In genomic region chr5:93000060-93000459, GRCm38 (mm10) we compare ENCODE assay signal across 9 mouse cellular contexts. TPM values are rescaled to one million over a fixed set of nuclear protein-coding genes. Genes with fewer than 3 reads are reported as not detected.
DNase-seq lines count a peak whose midpoint lies in the region; ATAC-seq and TF ChIP-seq lines count a peak whose summit lies in the region.
"Had no signal": no experiment of that assay in that cellular context is flagged by ENCODE, and none has a peak within 500 bp of the region (broad histone marks: within the 10 kb centered on the region; RNA-seq: fewer than 3 reads in every experiment).

No protein-coding gene starts in this region.

- peaks cover 37% of the 10 kb centered on the region for H3K4me1 ChIP-seq in lung, embryonic 16.5 days (replicated peaks; ENCODE audit: control insufficient read depth, insufficient read depth, low read length)
- peaks cover 42% of the 10 kb centered on the region for H3K4me1 ChIP-seq in intestine, embryonic 14.5 days (replicated peaks; ENCODE audit: control insufficient read depth, insufficient read depth, low read length)
- peaks cover 23% of the 10 kb centered on the region for H3K4me1 ChIP-seq in stomach, embryonic 15.5 days
- H3K4me1 ChIP-seq in thymus, adult 2 months (replicated peaks; ENCODE audit: control insufficient read depth, insufficient read depth, low read length), result no peaks in the 10 kb centered on the region

- no peaks in the 10 kb centered on the region for H3K9me3 ChIP-seq in lung, embryonic 16.5 days (ENCODE audit: control insufficient read depth, low read length)
- H3K9me3 ChIP-seq in intestine, embryonic 14.5 days (ENCODE audit: control insufficient read depth, low read length), result no peaks in the 10 kb centered on the region
- H3K9me3 ChIP-seq in stomach, embryonic 15.5 days, result no peaks in the 10 kb centered on the region

- peak; percentile 22 to 42 for DNase-seq in heart, adult 18-20 months
- DNase-seq in heart, adult 8-10 months (ENCODE audit: low spot score), result no peak
- no peak for DNase-seq in lung, postnatal 4 days
- no peak for DNase-seq in intestine, embryonic 14.5 days (ENCODE audit: low spot score)
- no peak for DNase-seq in MN1 (ENCODE audit: low spot score)
- no peak for DNase-seq in thymus, adult 2 months

- no peak overlapping the region for H3K9ac ChIP-seq in lung, embryonic 16.5 days (ENCODE audit: low read length)
- H3K9ac ChIP-seq in intestine, embryonic 14.5 days (ENCODE audit: low read length), result no peak overlapping the region
- H3K9ac ChIP-seq in stomach, embryonic 15.5 days, result no peak overlapping the region
- H3K9ac ChIP-seq: hindbrain, embryonic 14.5 days had no signal

- no peak for TF ChIP-seq CTCF in thymus, adult 2 months (IDR thresholded peaks at IDR 0.05; ENCODE audit: borderline replicate concordance, control insufficient read depth, extremely low read depth, insufficient read depth, low read length, poor library complexity)

- WGBS in lung, embryonic 16.5 days, result 61% methylated on average over 6 of the region's 6 CpGs
- 58% methylated on average over 6 of the region's 6 CpGs for WGBS in intestine, embryonic 14.5 days
- WGBS in stomach, embryonic 15.5 days, result 52% methylated on average over 6 of the region's 6 CpGs
- WGBS in thymus, adult 2 months, result 94% methylated on average over 6 of the region's 6 CpGs

- no peak for ATAC-seq in lung, embryonic 16.5 days (ENCODE audit: low read depth)
- no peak for ATAC-seq in intestine, embryonic 14.5 days (replicated peaks; ENCODE audit: low FRiP score, low TSS enrichment, low read depth)
- no peak for ATAC-seq in stomach, embryonic 15.5 days (ENCODE audit: insufficient read depth, low FRiP score, low read depth)

- peak overlapping the region; percentile 93 for H3K27ac ChIP-seq in lung, embryonic 16.5 days (ENCODE audit: low read length)
- peak overlapping the region; percentile 93 for H3K27ac ChIP-seq in intestine, embryonic 14.5 days (ENCODE audit: low read depth)
- peak overlapping the region; percentile 91 for H3K27ac ChIP-seq in stomach, embryonic 15.5 days
- no peak overlapping the region for H3K27ac ChIP-seq in thymus, adult 2 months (ENCODE audit: control insufficient read depth, insufficient read depth, low read length)
- H3K27ac ChIP-seq: hindbrain, embryonic 14.5 days had no signal

- H3K4me3 ChIP-seq in lung, embryonic 16.5 days (ENCODE audit: low read length), result no peak overlapping the region
- no peak overlapping the region for H3K4me3 ChIP-seq in intestine, embryonic 14.5 days (ENCODE audit: low read depth, low read length)
- no peak overlapping the region for H3K4me3 ChIP-seq in stomach, embryonic 15.5 days (replicated peaks)
- H3K4me3 ChIP-seq in thymus, adult 2 months (ENCODE audit: control insufficient read depth, insufficient read depth, low read length), result no peak overlapping the region

- no peak for TF ChIP-seq POLR2A in thymus, adult 2 months (IDR thresholded peaks at IDR 0.05; ENCODE audit: control insufficient read depth, extremely low read depth, insufficient read depth, low read length, poor library complexity)

- no peaks in the 10 kb centered on the region for H3K27me3 ChIP-seq in lung, embryonic 16.5 days (ENCODE audit: control insufficient read depth, insufficient read depth, low read depth, low read length)
- no peaks in the 10 kb centered on the region for H3K27me3 ChIP-seq in intestine, embryonic 14.5 days (replicated peaks; ENCODE audit: control insufficient read depth, insufficient read depth, low read length)
- no peaks in the 10 kb centered on the region for H3K27me3 ChIP-seq in stomach, embryonic 15.5 days (replicated peaks)
- H3K27me3 ChIP-seq in thymus, adult 2 months (ENCODE audit: control insufficient read depth, insufficient read depth, low read length), result no peaks in the 10 kb centered on the region

- no peaks in the 10 kb centered on the region for H3K36me3 ChIP-seq in lung, embryonic 16.5 days (ENCODE audit: control insufficient read depth, insufficient read depth, low read length)
- H3K36me3 ChIP-seq in intestine, embryonic 14.5 days (ENCODE audit: control insufficient read depth, insufficient read depth, low read length), result no peaks in the 10 kb centered on the region
- no peaks in the 10 kb centered on the region for H3K36me3 ChIP-seq in stomach, embryonic 15.5 days
- no peaks in the 10 kb centered on the region for H3K36me3 ChIP-seq in thymus, adult 2 months (ENCODE audit: control insufficient read depth, insufficient read depth, low read length)

- no peak overlapping the region for H3K4me2 ChIP-seq in lung, embryonic 16.5 days (ENCODE audit: low read depth, low read length)
- H3K4me2 ChIP-seq in intestine, embryonic 14.5 days (ENCODE audit: low read length), result no peak overlapping the region; the same call in 1 of the 2 replicates
- H3K4me2 ChIP-seq in stomach, embryonic 15.5 days, result no peak overlapping the region
- H3K4me2 ChIP-seq: hindbrain, embryonic 14.5 days had no signal

RNA-seq across cellular contexts. Expression of gene Sowahb, which starts 44.8 kb away (rescaled TPM):
- total RNA-seq in heart, adult 18-20 months (2021), result under 1 TPM; 0.07 to 0.08 TPM
- total RNA-seq in heart, adult 8-10 months (2022), result under 1 TPM; 0.05 to 0.22 (median 0.12) TPM
- polyA plus RNA-seq in lung, embryonic 16.5 days (2015; fragmentation: Nextera tagmentation; extraction: Ambion mirVana), result 1.2 and 1.4 TPM in 2 replicates
- polyA plus RNA-seq in intestine, embryonic 14.5 days (2014; fragmentation: Nextera tagmentation; extraction: Ambion mirVana), result 3.3 and 3.9 TPM in 2 replicates
- polyA plus RNA-seq in stomach, embryonic 15.5 days (2015; fragmentation: Nextera tagmentation; extraction: Ambion mirVana), result 1.8 and 3.0 TPM in 2 replicates
- 0.65 and 0.82 TPM in 2 replicates for polyA plus RNA-seq in thymus, adult 2 months (2012; rRNA removed)
- polyA plus RNA-seq: hindbrain, embryonic 14.5 days had no signal

Comparison
In these comparisons a context has a peak if more than half of its experiments do, and no peak if none do; other contexts are left out.
1. DNase-seq: peak in heart, adult 18-20 months (2 of 2); none in heart, adult 8-10 months (single experiment), lung, postnatal 4 days (0 of 2), intestine, embryonic 14.5 days (single experiment), MN1 (single experiment) and thymus, adult 2 months (single experiment).